Mouse (Mus musculus) kidney, adult 2 months (tissue): ENCODE measurements around the gene Gria3. TPM values are rescaled to one million over a fixed set of nuclear protein-coding genes. Genes with fewer than 3 reads are reported as not detected.

Experiments
- DNase-seq: peaks from one replicate; pipeline ENCODE4 v3.0.0; 2021
- H3K27ac ChIP-seq: fragments of 200-500 bp; 2 replicates; pipeline ENCODE4 v1.5.1; 2012; ENCODE audit warnings: low read depth, low read length, control low read depth, inconsistent platforms; ENCODE audit not compliant: insufficient read depth
- H3K27me3 ChIP-seq: fragments of 200-500 bp; replicated peaks from 2 replicates; pipeline ENCODE4 v1.6.1; 2012; ENCODE audit warnings: mild to moderate bottlenecking, moderate library complexity, low read length, inconsistent platforms; ENCODE audit not compliant: control insufficient read depth, insufficient read depth
- H3K36me3 ChIP-seq: fragments of 200-500 bp; 2 replicates; pipeline ENCODE4 v1.6.1; 2012; ENCODE audit warnings: mild to moderate bottlenecking, moderate library complexity, low read length, inconsistent platforms; ENCODE audit not compliant: control insufficient read depth, insufficient read depth
- H3K4me1 ChIP-seq: fragments of 200-500 bp; 2 replicates; pipeline ENCODE4 v1.6.1; 2011; ENCODE audit warnings: low read length; ENCODE audit not compliant: control insufficient read depth, insufficient read depth
- H3K4me3 ChIP-seq: fragments of 200-500 bp; 2 replicates; pipeline ENCODE4 v1.5.1; 2011; ENCODE audit warnings: mild to moderate bottlenecking, low read depth, low read length, control low read depth; ENCODE audit not compliant: insufficient read depth
- CTCF ChIP-seq: fragments of 200-500 bp; conservative IDR thresholded peaks from 2 replicates; pipeline ENCODE4 v1.5.1; 2011; ENCODE audit warnings: low read depth, mild to moderate bottlenecking, control low read depth, low read length, moderate library complexity, mixed read lengths; ENCODE audit not compliant: insufficient read depth, insufficient read length
- POLR2A ChIP-seq: fragments of 200-500 bp; IDR thresholded peaks from one replicate; pipeline ENCODE4 v1.6.1; 2011; ENCODE audit warnings: low read depth, low read length, control low read depth
- WGBS: fragments of 180-500 bp; shearing (Covaris S2); methylation state at CpG from one replicate; pipeline ENCODE4 v1.1.7; 2018; 5-methylcytosine and 5-hydroxymethylcytosine counted together
- polyA plus RNA-seq: library from polyadenylated mRNA; depleted of rRNA; stranded (reverse); fragments of >200 nt; gene quantifications from 2 replicates; pipeline ENCODE4 v1.2.3, GENCODE M21; 2012; rRNA removed

Gene Gria3
- 3.1 and 4.3 TPM in 2 replicates for polyA plus RNA-seq

DNA sequence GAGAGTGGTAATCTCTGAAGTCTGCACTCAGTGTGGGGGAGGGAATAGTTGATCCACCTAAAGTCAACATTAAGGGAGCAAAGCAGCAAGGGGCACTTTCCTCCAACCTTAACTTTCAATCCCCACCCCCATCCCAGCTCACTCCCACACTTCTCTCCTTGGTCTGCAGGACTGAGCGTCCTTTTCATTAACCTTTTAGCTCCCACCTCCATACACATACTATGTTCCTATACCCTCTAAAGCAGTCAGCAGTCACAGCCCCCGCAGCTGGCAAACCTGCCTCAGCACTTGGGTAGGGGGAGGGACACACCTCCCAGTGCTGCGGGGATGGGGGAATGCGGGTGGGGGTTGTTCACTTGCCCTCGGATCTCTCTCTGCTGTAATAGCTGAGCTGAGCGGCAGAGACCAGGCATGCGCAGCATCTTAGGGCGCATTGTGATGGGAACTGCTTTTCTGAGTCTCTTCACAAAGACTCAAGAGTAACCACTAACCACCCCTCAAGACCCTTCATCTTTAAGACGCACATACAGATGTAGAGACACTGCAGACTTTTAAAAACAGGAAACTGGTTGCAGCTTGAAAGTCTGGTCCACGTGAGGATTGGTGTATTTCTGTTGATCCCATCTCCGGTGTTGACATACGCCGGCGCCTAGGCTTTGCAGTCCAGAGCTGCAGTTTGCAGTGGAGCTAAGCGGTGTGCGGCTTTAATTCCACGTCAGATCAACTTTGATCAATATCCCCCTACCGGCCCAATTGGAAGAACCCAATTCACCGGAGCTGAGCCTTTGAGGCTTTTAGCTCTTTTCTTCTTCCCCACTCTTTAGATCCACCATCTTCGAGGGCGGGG lies at the start of gene Gria3:
TSS of gene Gria3 (plus strand) at position 797 of the 847 bp plus-strand sequence.
- TF ChIP-seq CTCF (no peak), POLR2A (no peak)
- Histone ChIP-seq H3K4me3 (peak within 1 kb of the TSS; percentile 50), H3K4me1 (no peaks in the 10 kb centered on the region), H3K36me3 (no peaks in the 10 kb centered on the region), H3K27me3 (no peaks in the 10 kb centered on the region), H3K27ac (no peak within 1 kb of the TSS)
- 6% methylated on average over 21 of the region's 21 CpGs for WGBS
- DNase-seq = no peak

DNA sequence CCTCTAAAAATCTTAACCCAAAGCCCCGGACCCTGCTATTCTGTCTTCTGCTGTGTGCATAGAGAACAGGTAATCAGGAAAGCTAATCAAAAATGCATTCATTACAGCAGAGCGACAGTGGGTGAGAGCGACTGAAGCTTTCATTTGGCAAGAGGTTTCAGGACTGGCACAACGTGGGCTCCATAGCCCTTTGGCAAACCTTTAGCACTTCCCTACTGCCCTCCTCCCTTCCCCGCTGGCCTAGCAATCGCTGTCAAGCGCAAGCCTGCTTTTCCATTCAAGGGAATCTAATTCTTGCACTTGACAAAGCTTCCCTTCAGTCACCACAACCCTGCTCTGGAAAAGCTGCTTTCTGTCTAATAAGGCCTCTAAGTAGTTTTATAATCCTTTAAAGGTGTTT lies 13.6 kb upstream of the Gria3 start:
- TF ChIP-seq CTCF = no peak
- no peak for TF ChIP-seq POLR2A
- 65% methylated on average over 7 of the region's 7 CpGs for WGBS
- Histone ChIP-seq H3K4me3 (no peak overlapping the region), H3K27me3 (no peaks in the 10 kb centered on the region), H3K27ac (no peak overlapping the region), H3K4me1 (no peaks in the 10 kb centered on the region), H3K36me3 (no peaks in the 10 kb centered on the region)
- DNase-seq = no peak

DNA sequence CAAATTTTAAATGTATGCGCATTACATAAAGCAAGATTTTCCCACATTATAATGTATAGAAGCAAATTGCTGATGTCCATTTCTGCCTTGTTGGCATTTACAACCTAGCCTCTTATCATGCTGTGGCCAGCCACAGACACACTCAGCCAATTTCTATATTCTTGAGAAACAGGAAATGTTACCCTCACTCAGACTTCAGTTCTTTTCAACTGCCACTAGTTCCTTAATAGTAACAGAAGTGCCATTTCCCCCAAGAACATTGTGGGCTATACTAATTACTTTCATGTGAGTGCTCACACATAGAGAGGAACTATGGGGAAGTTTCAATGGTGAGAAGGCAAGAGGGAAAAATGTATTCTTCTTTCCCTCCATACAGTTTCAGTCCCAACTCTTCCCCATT lies 11.6 kb upstream of the Gria3 start:
- WGBS = 96% methylated on average over 1 of the region's 1 CpGs
- no peak for DNase-seq
- Histone ChIP-seq H3K27ac (no peak overlapping the region), H3K27me3 (no peaks in the 10 kb centered on the region), H3K36me3 (no peaks in the 10 kb centered on the region), H3K4me3 (no peak overlapping the region), H3K4me1 (no peaks in the 10 kb centered on the region)
- TF ChIP-seq POLR2A (no peak), CTCF (no peak)

DNA sequence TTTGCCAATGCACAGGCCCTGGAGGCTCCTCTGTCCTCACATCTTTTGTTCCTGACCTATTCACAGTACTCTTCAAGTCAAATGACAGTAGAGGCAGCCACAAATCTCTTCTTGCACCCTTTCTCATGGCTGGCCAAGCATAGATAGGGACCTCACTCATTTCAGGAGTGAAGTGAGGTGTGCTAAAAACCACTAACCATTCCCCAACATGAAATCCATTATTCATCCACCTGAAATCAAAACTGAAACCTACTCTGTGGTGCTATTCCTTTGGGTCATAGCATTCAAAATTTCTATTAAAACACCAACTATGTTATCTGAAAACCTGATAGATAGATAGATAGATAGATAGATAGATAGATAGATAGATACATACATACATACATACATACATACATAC lies 2.2 kb upstream of the Gria3 start:
- no peaks in the 10 kb centered on the region for H3K36me3 ChIP-seq
- no peak for DNase-seq
- no peak for TF ChIP-seq POLR2A
- TF ChIP-seq CTCF = no peak
- no peaks in the 10 kb centered on the region for H3K27me3 ChIP-seq
- no peaks in the 10 kb centered on the region for H3K4me1 ChIP-seq
- no peak overlapping the region for H3K4me3 ChIP-seq
- no peak overlapping the region for H3K27ac ChIP-seq

DNA sequence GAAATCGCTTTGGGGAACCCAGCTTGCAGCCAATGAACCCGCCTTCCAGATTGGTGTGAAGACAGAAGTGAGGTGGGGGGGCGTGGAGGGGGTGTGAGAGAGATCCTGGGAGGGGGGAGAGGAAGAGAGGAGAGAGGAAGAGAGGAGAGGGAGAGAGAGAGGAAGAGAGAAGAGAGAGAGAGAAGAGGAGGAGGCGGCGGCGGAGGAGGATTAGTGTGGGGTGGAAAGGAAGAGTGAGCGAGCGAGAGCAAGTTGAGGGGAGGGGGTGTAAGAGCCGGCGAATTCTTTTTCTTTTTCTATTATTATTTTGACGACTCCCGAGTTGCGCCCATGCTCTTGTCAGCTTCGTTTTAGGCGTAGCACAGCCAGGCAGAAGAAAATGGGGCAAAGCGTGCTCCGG lies 532 bp downstream of the Gria3 start:
- Histone ChIP-seq H3K27ac (no peak overlapping the region), H3K27me3 (no peaks in the 10 kb centered on the region), H3K36me3 (no peaks in the 10 kb centered on the region), H3K4me1 (no peaks in the 10 kb centered on the region; the same call in 1 of the 2 replicates), H3K4me3 (peak overlapping the region; percentile 50)
- DNase-seq = no peak
- WGBS = 0% methylated on average over 16 of the region's 17 CpGs
- TF ChIP-seq POLR2A = no peak
- no peak for TF ChIP-seq CTCF

DNA sequence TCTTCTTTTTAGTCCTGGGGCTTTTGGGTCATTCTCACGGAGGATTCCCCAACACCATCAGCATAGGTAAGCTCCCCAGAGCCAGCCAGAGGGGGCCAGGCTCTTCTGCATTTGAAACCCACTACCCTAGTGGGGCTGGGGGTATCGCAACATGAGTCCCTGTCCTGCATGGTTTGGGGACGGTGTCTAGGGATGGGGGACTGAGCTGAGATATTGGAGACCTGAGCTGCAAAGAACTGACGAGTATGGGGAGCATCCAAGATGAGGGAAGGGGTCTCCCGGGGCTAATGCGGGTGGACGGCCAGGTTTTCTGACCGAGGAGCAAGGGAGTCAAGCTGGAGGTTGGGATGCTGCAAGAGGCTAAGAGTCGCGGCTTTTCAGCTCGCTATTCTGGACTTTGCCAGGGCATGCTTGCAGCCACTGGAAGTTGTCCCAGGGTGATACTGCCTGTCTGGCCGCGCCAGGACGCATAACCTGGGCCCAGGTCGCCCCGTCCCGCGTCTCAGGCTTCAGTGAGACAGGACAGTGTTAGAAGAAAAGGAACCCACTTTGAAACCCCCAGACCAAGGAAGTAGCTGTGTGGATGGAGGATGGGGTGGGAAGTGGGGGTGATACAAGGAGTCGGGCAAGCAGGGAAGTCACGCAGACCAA lies 1.1 kb downstream of the Gria3 start:
- Histone ChIP-seq H3K36me3 (no peaks in the 10 kb centered on the region), H3K27me3 (no peaks in the 10 kb centered on the region), H3K27ac (peak overlapping the region; percentile 59; the same call in 1 of the 2 replicates), H3K4me1 (no peaks in the 10 kb centered on the region; the same call in 1 of the 2 replicates), H3K4me3 (peak overlapping the region; percentile 50)
- WGBS = under 1% methylated on average over 20 of the region's 20 CpGs
- TF ChIP-seq POLR2A (no peak), CTCF (no peak)
- peak; percentile 53 for DNase-seq

DNA sequence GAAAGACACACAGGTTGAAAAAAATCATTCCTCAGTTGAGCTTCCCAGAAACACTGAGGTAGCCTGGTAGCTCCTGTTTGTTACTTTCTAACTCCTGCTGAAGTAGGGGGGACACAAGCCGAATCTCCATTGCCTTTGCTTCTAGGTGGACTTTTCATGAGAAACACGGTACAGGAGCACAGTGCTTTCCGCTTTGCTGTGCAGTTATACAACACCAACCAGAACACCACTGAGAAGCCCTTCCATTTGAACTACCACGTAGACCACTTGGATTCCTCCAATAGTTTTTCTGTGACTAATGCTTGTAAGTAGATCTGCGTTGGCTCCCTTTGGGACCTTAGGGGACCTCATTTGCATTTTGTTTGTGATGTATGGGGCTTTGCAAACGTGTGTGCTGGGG lies 2.0 kb downstream of the Gria3 start:
- H3K27ac ChIP-seq = peak overlapping the region; percentile 38; the same call in 1 of the 2 replicates
- peak overlapping the region; percentile 15; the same call in 1 of the 2 replicates for H3K4me3 ChIP-seq
- WGBS = 40% methylated on average over 6 of the region's 6 CpGs
- TF ChIP-seq POLR2A (no peak), CTCF (no peak)
- no peaks in the 10 kb centered on the region for H3K36me3 ChIP-seq
- H3K4me1 ChIP-seq = no peaks in the 10 kb centered on the region; the same call in 1 of the 2 replicates
- no peaks in the 10 kb centered on the region for H3K27me3 ChIP-seq
- peak; percentile 4 for DNase-seq
